Mouse (Mus musculus): ENCODE results near the gene Gm7995.
"Not testable (repeated sequence)": the region's sequence is repeated elsewhere in the genome, so short reads cannot be mapped to it uniquely, and the experiment has no call there.

Gm7995 gene

GRCm38 (mm10) chr14:42309910-42310309 is at the start of gene Gm7995:
Gene Gm7995, plus strand, starts transcription at chr14:42310210.
- not testable (repeated sequence) for DNase-seq (ENCODE audit: low spot score)

GRCm38 (mm10) chr14:42297258-42297657 is 12.8 kb upstream of the Gm7995 start, which contains the start of gene Gm9611:
Gene Gm9611, minus strand, starts transcription at chr14:42297358.
- DNase-seq (ENCODE audit: low spot score) = not testable (repeated sequence)
